Mouse (Mus musculus) cerebellum, postnatal 10 days (tissue): ENCODE results near the gene Gstm2.

Source experiments
- DNase-seq, 2 experiments: peaks; one replicate each; pipeline ENCODE4 v3.0.0; 2021; ENCODE audit warnings: mixed read lengths in 2 of 2

The Gstm2 gene

GRCm38 (mm10) chr3:107939830-107940229 lies 46.4 kb downstream of the Gstm2 start:
- no peak for DNase-seq

GRCm38 (mm10) chr3:107939403-107939802 lies 46.9 kb downstream of the Gstm2 start:
- DNase-seq: peak; percentile 67 to 69

- no peak for DNase-seq
Measured at GRCm38 (mm10) chr3:107935888-107936287, 50.4 kb downstream of the Gstm2 start.

GRCm38 (mm10) chr3:107935268-107935667 lies 51.0 kb downstream of the Gstm2 start:
- no peak for DNase-seq

- DNase-seq: peak in 1 of 2 experiments; percentile 54
Measured at GRCm38 (mm10) chr3:107932128-107932527, 54.1 kb downstream of the Gstm2 start.
